Mouse (Mus musculus): ENCODE measurements around the gene Bex6.
"Not testable (repeated sequence)": the region's sequence is repeated elsewhere in the genome, so short reads cannot be mapped to it uniquely, and the experiment has no call there.

The Bex6 gene

GRCm38 (mm10) chr16:32173401-32173800 is 6.2 kb upstream of the Bex6 start:
- DNase-seq (ENCODE audit: extremely low spot score, low read depth, low spot score): no peak

GRCm38 (mm10) chr16:32174340-32175005 is 5.2 kb upstream of the Bex6 start:
- no peak for DNase-seq (ENCODE audit: extremely low spot score, low read depth, low spot score)

DNA sequence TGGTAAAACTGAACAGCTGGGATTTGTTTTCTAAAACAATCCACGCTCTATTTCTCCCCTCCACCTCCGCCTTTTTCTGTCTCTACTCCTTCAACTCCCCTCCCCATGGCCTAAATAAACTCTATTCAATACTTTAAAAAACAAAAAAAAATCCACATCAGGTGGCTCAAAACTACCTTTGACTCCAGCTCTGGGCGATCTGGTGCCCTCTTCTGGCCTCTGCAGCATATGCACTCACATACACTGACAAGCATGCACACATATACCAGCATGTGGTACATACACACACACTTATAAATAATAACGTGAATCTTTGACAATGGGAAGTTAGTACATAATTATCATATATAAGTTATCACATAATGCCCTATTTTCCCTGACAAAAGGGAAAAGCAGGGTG is 4.6 kb upstream of the Bex6 start:
- DNase-seq (ENCODE audit: extremely low spot score, low read depth, low spot score): no peak

- no peak for DNase-seq (ENCODE audit: extremely low spot score, low read depth, low spot score)
Observed at GRCm38 (mm10) chr16:32176896-32177686, 2.5 kb upstream of the Bex6 start.

DNA sequence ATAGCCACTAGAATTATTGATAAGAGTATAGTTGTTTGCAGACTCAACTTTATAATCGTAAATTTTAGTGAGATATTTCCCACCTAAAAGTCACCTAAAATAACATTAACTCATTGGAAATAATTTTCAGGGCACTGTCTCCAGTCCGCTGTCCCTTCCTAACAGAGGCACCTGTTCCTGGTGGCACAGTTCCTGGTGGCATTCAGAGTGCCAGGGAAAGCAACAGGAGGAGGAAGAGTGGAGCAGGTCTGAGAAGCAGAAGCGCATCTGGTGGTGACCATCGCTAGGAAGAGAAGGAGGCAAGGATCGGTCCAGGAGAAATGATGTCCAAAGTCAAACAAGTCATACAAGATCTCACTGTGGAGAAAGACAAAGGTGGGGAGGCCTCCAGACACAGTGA is 6.4 kb downstream of the Bex6 start:
- no peak for DNase-seq (ENCODE audit: extremely low spot score, low read depth, low spot score)

DNA sequence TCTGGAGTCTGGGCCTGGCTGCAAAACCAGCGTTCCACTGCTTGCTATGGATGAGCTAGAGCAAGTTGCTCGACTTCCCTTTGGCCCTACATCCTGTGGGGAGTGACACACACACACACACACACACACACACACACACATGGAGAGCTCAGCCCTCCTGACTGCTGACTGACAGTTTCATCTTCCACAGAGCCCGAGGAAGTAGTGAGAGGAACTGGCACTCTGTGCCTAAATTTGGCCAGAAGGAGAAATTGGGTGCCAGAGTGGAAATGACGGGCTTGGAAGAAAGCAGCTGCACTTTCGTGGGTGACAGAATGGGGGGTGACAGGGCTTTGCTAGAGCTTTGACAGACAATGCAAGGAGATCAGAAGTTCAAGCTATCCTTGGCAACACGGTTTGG is 9.5 kb downstream of the Bex6 start:
- DNase-seq (ENCODE audit: extremely low spot score, low read depth, low spot score): no peak

GRCm38 (mm10) chr16:32190011-32190441 is 10.4 kb downstream of the Bex6 start:
- DNase-seq (ENCODE audit: extremely low spot score, low read depth, low spot score): no peak

GRCm38 (mm10) chr16:32200256-32201003 is 20.8 kb downstream of the Bex6 start:
- peak; percentile 8 for DNase-seq (ENCODE audit: extremely low spot score, low read depth, low spot score)

DNA sequence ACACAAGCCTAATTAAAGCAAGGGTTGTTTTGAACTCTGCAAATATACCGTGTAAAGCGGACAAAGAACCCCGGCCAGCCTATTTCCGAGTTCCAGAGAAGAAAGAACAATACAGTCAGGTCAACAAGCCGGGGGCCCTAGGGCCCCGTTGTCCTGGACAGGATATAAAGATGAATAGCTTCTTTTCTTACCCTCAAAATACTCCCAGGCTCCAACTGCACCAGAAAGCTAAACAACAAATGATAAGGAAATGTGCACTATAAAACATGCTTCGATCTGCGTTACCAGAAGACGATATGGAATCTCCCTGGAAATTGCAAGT is 21.3 kb downstream of the Bex6 start:
- DNase-seq (ENCODE audit: extremely low spot score, low read depth, low spot score): no peak

DNA sequence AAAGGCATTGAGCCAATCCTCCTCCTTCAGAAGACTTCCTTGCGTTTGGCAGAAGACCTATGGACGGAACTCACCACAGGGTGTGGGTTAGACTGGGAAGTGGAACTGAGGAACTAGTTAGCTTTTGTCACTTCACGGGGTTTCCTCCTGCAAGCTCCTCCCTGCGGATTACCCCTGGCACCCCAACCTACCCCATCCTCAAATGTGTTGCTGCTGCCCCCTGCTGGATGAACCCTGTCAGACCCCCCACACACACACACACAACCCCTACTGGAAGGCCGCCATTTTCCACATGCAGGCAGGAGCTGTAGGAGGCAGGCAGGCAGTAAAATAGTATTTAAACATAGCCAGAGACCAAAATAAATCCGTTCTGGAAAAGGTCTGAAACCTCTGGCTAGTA is 23.1 kb downstream of the Bex6 start:
- no peak for DNase-seq (ENCODE audit: extremely low spot score, low read depth, low spot score)

- no peak for DNase-seq (ENCODE audit: extremely low spot score, low read depth, low spot score)
Observed at GRCm38 (mm10) chr16:32204902-32205301, 25.3 kb downstream of the Bex6 start.

DNA sequence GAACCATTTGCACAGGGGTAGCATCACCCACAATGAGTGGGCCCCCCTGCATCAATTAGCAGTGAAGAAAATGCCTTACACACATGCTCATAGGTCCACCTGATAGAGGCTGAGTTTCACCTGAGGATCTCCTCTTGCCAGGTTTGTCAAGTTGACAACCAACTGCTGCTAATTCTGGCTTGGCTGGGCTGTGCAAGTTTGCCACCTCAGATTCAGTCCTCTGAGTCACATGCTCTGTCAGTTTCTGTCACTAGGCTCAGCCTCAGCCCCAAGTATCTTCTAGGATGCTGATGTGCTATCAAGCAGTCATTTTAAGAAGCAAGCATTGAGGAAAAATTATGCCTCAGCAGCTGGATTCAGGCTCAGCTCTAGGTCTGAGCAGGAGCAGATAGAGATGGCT is 34.5 kb downstream of the Bex6 start:
- DNase-seq (ENCODE audit: extremely low spot score, low read depth, low spot score): no peak

DNA sequence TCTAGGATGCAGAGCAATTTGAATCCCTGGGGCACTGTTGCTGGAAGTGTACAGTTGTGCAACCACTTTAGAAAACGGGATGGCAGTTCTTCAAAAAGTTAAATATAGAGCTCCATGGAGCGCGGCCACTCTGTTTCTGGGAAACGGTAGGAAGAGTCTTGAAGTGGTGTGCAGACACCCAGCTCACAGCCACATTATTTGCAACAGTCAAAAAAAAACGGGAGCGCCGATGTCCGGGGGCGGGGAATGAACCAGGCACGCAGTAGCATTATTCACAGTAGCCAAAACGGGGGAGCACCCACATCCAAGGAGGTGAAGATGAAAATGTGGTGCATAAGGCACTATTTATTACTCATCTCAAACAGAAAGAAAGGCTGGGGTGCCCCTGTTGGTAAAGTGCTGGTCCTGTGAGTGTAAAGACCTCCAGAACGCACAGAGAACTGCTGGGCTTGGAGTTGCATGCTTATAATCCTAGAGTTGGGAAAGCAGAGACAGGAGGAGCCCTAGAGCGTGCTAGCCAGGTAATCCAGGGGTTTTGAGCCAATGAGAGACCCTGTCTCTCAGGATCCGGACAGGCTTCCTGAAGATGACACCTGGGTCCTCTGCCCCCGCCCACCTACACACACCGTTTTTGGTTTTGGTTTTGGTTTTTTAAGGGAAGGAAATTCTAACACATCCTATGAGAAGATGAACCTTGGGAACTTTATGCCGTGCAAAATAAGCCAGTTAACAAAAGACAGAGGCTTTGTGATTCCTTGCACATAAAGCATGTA is 35.4 kb downstream of the Bex6 start:
- DNase-seq (ENCODE audit: extremely low spot score, low read depth, low spot score): no peak

DNA sequence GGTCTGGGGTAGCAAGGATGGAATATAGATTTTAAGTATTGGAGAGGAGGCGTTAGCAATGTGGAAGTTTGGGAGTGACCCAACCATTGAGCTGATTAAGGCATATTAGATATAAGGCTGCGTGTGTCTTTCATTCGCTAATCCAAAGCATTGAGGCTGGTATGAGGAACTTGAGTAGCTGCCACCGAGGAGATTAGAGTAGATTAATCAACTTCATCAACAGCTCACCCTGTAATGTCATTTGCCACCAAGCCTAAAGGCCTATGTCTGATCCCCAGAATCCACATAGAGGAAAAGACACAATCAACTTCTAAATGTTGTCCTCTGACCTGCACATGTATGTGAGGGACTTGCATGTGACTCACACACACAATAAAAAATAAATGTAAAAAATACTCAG is 42.2 kb downstream of the Bex6 start:
- DNase-seq (ENCODE audit: extremely low spot score, low read depth, low spot score): no peak

DNA sequence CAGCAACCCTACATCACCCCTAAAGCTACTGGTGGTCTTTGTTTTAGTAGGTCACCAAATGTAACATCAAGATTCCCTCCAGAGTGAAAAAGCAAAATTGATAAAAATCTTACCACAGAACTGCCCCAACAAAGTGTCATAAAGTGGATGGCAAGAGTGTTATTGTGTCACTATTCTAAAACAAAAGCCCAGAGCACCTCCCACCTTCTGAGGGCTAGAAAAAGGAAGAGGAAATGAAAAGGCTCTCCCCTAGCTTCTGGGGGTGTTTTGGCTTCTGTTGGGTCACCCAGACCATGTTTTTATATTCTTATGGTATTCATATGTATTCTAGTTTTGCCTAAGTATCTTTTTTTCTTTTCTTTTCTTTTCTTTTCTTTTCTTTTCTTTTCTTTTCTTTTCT is 42.8 kb downstream of the Bex6 start:
- DNase-seq (ENCODE audit: extremely low spot score, low read depth, low spot score): no peak

- not testable (repeated sequence) for DNase-seq (ENCODE audit: extremely low spot score, low read depth, low spot score)
Observed at GRCm38 (mm10) chr16:32232050-32232449, 52.4 kb downstream of the Bex6 start.

Data from hindlimb bud, embryonic 11.5 days (tissue).